11 mouse cellular contexts compared by ENCODE assay signal in genomic region chr3:73056044-73056438, GRCm38 (mm10). TPM values are rescaled to one million over a fixed set of nuclear protein-coding genes. Genes with fewer than 3 reads are reported as not detected.
DNase-seq lines count a peak whose midpoint lies in the region; ATAC-seq and TF ChIP-seq lines count a peak whose summit lies in the region.
"Had no signal": no experiment of that assay in that cellular context is flagged by ENCODE, and none has a peak within 500 bp of the region (broad histone marks: within the 10 kb centered on the region; RNA-seq: fewer than 3 reads in every experiment).

No protein-coding gene starts in this region.

- no peaks in the 10 kb centered on the region for H3K4me1 ChIP-seq in cerebellum, adult 2 months (ENCODE audit: control insufficient read depth, insufficient read depth, low read length)
- no peaks in the 10 kb centered on the region for H3K4me1 ChIP-seq in hindbrain, embryonic 11.5 days (replicated peaks; ENCODE audit: control insufficient read depth, insufficient read depth, low read length)
- H3K4me1 ChIP-seq in neural tube, embryonic 12.5 days, result no peaks in the 10 kb centered on the region
- H3K4me1 ChIP-seq in intestine, embryonic 15.5 days (replicated peaks), result peaks cover 6% of the 10 kb centered on the region; the same call in 1 of the 2 replicates

- H3K4me3 ChIP-seq in cerebellum, adult 2 months (replicated peaks; ENCODE audit: insufficient read depth, low read depth, low read length), result peak overlapping the region; percentile 87
- peak overlapping the region; percentile 65; the same call in 1 of the 2 replicates for H3K4me3 ChIP-seq in hindbrain, embryonic 11.5 days (ENCODE audit: low read depth, low read length)
- H3K4me3 ChIP-seq in neural tube, embryonic 12.5 days, result peak overlapping the region; percentile 57
- no peak overlapping the region for H3K4me3 ChIP-seq in intestine, embryonic 15.5 days (replicated peaks)
- H3K4me3 ChIP-seq: megakaryocyte, embryonic 14.5 days had no signal

- DNase-seq in cerebellum, adult 2 months, result no peak
- peak; percentile 37 to 60 for DNase-seq in left cerebral cortex, postnatal 14 days (ENCODE audit: low spot score in 2 of 2)
- DNase-seq in left cerebral cortex, postnatal 36 days (ENCODE audit: low spot score in 2 of 2), result no peak
- DNase-seq in hindbrain, embryonic 11.5 days (ENCODE audit: low spot score), result no peak
- DNase-seq: kidney, postnatal 36 days; lung, adult 18-20 months had no signal

- WGBS in cerebellum, adult 2 months, result 42% methylated on average over 5 of the region's 5 CpGs
- WGBS in hindbrain, embryonic 11.5 days, result 25% methylated on average over 5 of the region's 5 CpGs
- WGBS in neural tube, embryonic 12.5 days, result 35% methylated on average over 5 of the region's 5 CpGs
- 39% methylated on average over 5 of the region's 5 CpGs for whole genome bisulfite sequencing in intestine, embryonic 15.5 days

- intact Hi-C loops in left cerebral cortex, postnatal 14 days (cut with DNase I), result loop anchor here (10.0 kb wide), 1 partner anchor 1859 kb away; no protein-coding TSS in a partner anchor
- intact Hi-C loops in left cerebral cortex, postnatal 36 days (cut with DNase I), result no loop called here

- no peak overlapping the region; the same call in 1 of the 2 replicates for H3K4me2 ChIP-seq in hindbrain, embryonic 11.5 days (replicated peaks; ENCODE audit: low read depth, low read length)
- H3K4me2 ChIP-seq in neural tube, embryonic 12.5 days (replicated peaks), result peak overlapping the region; percentile 77
- no peak overlapping the region for H3K4me2 ChIP-seq in intestine, embryonic 15.5 days (replicated peaks)

- H3K9me3 ChIP-seq in hindbrain, embryonic 11.5 days (ENCODE audit: control insufficient read depth, low read length), result no peaks in the 10 kb centered on the region
- no peaks in the 10 kb centered on the region for H3K9me3 ChIP-seq in neural tube, embryonic 12.5 days
- H3K9me3 ChIP-seq in intestine, embryonic 15.5 days, result no peaks in the 10 kb centered on the region
- H3K9me3 ChIP-seq: megakaryocyte, embryonic 14.5 days had no signal

- no peak for TF ChIP-seq CTCF in cerebellum, adult 2 months (IDR thresholded peaks at IDR 0.05; ENCODE audit: borderline replicate concordance, insufficient read depth, low read depth, low read length)

- no peak for TF ChIP-seq POLR2A in cerebellum, adult 2 months (IDR thresholded peaks at IDR 0.05; ENCODE audit: borderline replicate concordance, insufficient read depth, low read length)

- ATAC-seq in cerebellum, adult (ENCODE audit: insufficient number of reproducible peaks, low FRiP score, low TSS enrichment), result no peak
- no peak for ATAC-seq in hindbrain, embryonic 11.5 days (ENCODE audit: low FRiP score)
- no peak for ATAC-seq in neural tube, embryonic 12.5 days (ENCODE audit: low FRiP score, low read depth)
- ATAC-seq in intestine, embryonic 15.5 days, result no peak
- no peak for ATAC-seq in megakaryocyte, adult 5-6 weeks (ENCODE audit: poor library complexity, severe bottlenecking)

- no peaks in the 10 kb centered on the region for H3K27me3 ChIP-seq in cerebellum, adult 2 months (ENCODE audit: control insufficient read depth, insufficient read depth, low read length)
- H3K27me3 ChIP-seq in hindbrain, embryonic 11.5 days (ENCODE audit: control insufficient read depth, insufficient read depth, low read length), result peaks cover 13% of the 10 kb centered on the region
- peaks cover 18% of the 10 kb centered on the region for H3K27me3 ChIP-seq in neural tube, embryonic 12.5 days (replicated peaks)
- peaks cover 26% of the 10 kb centered on the region for H3K27me3 ChIP-seq in intestine, embryonic 15.5 days (replicated peaks)

- no peak overlapping the region for H3K27ac ChIP-seq in cerebellum, adult 2 months (ENCODE audit: insufficient read depth, low read length)
- no peak overlapping the region for H3K27ac ChIP-seq in hindbrain, embryonic 11.5 days (ENCODE audit: low read depth, low read length)
- no peak overlapping the region for H3K27ac ChIP-seq in neural tube, embryonic 12.5 days
- no peak overlapping the region for H3K27ac ChIP-seq in intestine, embryonic 15.5 days

- H3K9ac ChIP-seq in hindbrain, embryonic 11.5 days (ENCODE audit: low read depth, low read length), result no peak overlapping the region
- H3K9ac ChIP-seq in neural tube, embryonic 12.5 days, result no peak overlapping the region
- no peak overlapping the region for H3K9ac ChIP-seq in intestine, embryonic 15.5 days

- H3K36me3 ChIP-seq in hindbrain, embryonic 11.5 days (ENCODE audit: control insufficient read depth, insufficient read depth, low read length), result no peaks in the 10 kb centered on the region
- H3K36me3 ChIP-seq in neural tube, embryonic 12.5 days, result no peaks in the 10 kb centered on the region
- H3K36me3 ChIP-seq in intestine, embryonic 15.5 days, result no peaks in the 10 kb centered on the region

RNA-seq across cellular contexts. Expression of gene Slitrk3, which starts 1.6 kb away (rescaled TPM):
- polyA plus RNA-seq in cerebellum, adult 2 months (2012; rRNA removed), result 9.3 and 10.0 TPM in 2 replicates
- total RNA-seq in left cerebral cortex, postnatal 14 days (2021), result 10 to 100 TPM; 66.8 to 67.0 TPM
- total RNA-seq in left cerebral cortex, postnatal 36 days (2021), result 10 to 100 TPM; 68.4 to 75.9 TPM
- 1.6 and 2.2 TPM in 2 replicates for polyA plus RNA-seq in hindbrain, embryonic 11.5 days (2014; fragmentation: Nextera tagmentation; extraction: Ambion mirVana)
- 7.9 and 8.4 TPM in 2 replicates for polyA plus RNA-seq in neural tube, embryonic 12.5 days (2016; fragmentation: Nextera tagmentation; extraction: Ambion mirVana)
- polyA plus RNA-seq in intestine, embryonic 15.5 days (2015; fragmentation: Nextera tagmentation; extraction: Ambion mirVana), result 0.68 and 0.87 TPM in 2 replicates
- total RNA-seq in megakaryocyte, adult 5-6 weeks (2015), result not detected in 2 replicates
- total RNA-seq in megakaryocyte, adult 5-6 weeks (2017), result not detected in 2 replicates

Comparison
In these comparisons a context has a peak if more than half of its experiments do, and no peak if none do; other contexts are left out.
1. DNase-seq: peak in left cerebral cortex, postnatal 14 days (2 of 2); none in cerebellum, adult 2 months (0 of 2), left cerebral cortex, postnatal 36 days (0 of 2) and hindbrain, embryonic 11.5 days (single experiment).